Mouse (Mus musculus) T-helper 1 cell (primary cell): Measurements from ENCODE around the gene Slc16a8.

Experiments used
- in situ Hi-C: fragments of 300-600 bp; cut with MboI, MseI; formaldehyde crosslinking; loops from one replicate; pipeline ENCODE4 v1.15.1; 2025; ENCODE audit warnings: high pct_unique_total_duplicates

Gene Slc16a8

DNA sequence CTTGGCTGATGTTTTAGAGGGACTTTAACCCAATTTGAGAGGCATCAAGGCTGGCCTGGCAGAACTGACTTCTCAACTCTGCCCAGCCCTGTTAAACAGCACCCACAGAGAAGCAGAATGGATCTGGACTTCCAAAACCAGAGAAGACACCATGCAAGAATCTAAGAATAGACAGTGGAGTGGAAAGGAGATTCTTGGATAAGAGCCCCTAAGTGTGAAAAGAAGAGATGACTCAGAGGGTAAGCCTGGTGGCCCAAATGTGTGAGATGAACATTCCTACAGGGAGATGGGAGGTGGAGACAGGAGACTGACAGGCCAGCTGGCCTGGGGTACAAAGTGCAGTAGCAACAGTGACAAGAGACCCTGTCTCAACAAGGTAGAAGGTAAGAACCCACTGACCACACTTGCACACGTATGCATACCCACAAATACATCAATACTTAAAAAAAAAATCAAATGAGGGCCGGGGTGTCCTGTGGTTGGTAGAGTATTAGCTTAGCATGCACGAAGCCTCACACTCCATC is 8.3 kb upstream of the Slc16a8 start:
- in situ Hi-C loops = no loop called here

DNA sequence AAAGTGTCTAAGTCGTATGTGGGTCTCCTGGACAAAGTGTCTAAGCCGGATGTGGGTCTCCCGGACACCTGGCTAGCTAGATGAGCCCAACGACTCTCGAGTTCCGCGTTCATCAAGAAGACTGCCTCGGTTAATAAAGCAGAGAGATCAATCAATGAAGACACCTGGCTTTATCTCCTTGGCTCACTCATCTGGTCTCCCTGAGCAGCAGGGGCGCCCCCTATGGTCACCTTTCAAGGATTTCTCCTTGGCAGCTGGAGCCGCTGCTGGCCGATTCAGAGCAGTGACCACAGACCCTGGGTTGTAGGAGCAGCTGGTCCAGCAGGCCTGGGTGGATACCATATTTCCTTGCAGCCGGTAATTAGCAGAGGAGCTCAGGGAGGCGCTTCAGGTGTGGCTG is 7.8 kb upstream of the Slc16a8 start:
- in situ Hi-C loops = no loop called here

DNA sequence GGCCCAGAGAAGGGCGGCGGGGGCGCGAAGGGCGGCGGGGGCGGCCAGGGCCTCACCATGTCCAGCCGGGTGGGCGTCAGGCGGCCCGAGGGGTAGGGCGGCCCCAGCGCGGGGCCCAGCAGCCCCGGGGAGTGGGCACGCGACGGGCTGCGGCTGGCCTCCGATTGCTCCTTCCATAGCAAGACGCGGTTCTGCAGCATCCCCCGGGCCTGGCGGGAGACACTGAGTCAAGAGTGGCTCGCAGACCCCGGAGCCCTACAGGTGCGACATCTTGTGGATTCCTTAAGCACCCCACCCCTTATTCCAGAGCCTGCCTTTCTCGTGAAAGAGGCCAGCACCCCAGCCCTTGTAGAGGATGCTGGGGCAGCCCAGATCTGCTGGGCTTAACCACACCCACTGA is 7.2 kb upstream of the Slc16a8 start:
- in situ Hi-C loops = no loop called here

DNA sequence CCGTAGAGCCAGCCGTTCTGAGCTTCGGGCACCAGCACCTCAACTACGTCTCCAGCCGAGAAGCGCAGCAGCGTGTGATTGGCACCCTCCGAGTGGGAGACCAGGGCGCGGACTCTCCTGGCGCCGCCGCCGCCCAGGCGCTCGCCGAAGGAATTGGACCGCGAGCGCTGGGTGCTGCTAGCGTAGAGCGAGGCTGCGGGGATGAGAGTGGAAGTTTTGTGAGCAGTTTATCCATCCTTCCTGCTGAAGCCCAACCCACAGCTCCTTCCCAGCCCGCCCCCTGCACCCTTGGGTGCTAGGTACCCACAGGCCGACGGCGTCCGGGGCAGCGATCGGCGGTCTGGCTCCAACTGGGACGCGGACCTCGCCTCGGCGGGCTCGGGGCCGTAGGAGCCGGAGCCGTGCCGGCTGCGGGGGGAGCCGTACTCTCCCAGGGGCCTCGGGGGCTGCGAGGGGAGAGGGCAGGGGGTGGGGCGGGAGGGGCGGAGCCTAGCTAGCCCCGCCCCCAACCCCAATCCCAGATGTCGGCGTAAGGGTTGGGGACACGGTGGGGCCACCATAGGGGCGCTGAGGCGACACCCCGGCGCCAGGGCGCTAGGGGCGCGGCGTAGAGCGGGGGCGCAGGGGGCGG is 6.6 kb upstream of the Slc16a8 start:
- in situ Hi-C loops = no loop called here

DNA sequence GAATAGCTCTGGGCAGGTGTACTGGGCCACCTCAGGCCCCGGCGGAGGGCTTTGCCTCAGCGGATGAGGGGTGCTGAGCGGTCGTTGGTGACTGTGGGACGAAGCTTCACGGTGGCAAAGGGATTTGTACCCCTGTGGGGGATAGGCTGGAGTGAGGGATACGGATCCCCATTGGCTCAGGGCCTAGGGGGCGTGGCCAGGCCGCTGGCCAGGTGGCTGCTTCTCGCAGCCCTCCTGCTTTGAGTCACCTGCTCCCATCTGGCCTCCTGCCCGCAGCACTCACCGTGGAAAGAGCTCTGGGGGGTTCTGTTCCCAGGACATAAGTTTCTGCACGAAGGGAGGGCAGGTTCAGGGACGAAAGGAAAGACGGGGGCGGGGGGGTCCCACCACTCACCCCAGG is 4.0 kb upstream of the Slc16a8 start:
- in situ Hi-C loops = no loop called here

DNA sequence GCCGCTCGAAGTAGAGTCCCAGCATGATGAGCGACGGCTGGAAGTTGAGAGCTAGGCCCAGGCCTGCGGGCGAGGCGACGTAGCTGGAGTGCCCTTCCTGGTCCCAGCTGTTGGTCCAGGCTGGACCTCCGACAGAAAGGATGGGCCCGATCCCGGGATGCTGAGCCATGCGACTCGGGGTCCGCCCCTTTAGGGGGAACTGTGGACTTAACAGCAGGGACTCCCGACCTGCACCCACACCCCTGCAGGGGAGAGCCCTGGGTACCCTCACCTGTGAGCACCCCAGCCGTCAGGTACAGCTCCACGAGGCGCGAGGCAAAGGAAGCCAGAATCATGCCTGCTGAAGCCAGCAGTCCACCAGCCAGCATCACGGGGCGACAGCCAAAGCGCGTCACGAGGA is 2.0 kb downstream of the Slc16a8 start:
- in situ Hi-C loops = no loop called here

DNA sequence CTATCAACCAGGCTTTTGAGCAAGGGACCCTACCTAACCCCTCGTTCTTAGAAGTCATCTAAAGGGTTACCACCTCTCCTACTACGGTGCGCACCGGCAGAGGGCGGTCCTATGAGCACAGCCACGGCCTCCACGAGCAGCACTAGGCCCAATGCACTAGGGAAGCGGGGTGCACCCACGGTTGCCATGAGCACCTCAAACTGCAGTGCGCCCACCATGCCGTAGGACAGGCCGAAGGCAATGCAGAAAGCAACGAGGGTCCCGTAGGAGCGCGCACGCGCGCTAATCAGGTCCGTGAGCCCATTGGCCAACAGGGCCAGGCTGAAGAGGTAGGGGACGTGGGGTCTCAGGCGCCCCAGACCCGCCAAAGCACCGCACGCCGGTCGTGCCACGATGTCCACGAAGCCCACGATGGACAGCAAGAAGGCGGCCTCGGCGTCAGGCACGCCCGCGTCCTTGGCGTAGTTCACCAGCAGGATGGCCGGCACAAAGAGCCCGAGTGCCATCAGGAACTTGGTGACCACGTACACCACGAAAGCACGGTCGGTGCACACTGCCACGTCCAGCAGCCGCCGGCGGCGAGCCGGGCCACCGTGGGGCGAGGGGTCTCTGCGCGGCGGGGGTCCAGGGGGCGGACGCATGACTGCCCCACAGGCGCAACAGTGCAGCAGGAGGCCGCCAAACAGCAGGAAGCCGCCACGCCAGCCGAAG is 2.6 kb downstream of the Slc16a8 start:
- in situ Hi-C loops = no loop called here

DNA sequence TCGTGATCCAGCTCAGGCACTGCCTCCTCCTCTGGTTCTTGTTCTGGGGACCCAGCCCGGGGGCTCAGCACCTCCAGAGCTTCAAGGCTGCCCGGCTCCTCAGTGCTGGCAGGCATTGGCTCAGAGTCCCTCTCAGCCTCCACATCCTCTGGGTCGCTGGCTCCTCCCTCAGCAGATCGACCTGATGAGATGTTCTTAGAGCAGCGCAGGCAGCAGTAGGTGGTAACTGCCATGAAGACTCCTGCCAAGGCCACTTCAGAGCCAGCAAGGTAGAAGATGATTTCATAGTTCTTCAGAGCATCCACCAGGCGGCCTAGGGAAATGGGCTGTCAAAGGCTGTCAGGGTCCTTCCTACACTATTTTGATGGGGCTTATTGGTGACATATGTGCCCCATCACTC is 3.4 kb downstream of the Slc16a8 start:
- in situ Hi-C loops = no loop called here

DNA sequence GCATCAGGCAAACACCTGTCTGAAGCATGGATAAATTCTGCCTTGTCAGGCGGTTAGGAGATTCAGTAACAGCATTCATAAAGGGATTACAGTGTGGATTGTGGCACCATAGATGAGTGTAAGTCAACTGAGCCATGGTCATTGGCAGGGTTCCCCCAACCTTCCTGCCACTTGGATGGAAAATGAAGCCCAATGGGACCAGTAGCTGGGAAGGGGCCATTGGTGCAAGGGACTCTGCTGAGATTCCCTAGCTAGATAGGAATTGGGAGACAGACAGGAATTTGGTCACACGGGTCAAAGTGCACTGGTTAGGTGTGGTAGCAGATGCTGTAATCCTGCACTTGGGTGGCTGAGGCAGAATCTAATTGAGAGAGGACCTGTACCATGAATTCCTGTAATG is 4.3 kb downstream of the Slc16a8 start:
- in situ Hi-C loops = no loop called here

DNA sequence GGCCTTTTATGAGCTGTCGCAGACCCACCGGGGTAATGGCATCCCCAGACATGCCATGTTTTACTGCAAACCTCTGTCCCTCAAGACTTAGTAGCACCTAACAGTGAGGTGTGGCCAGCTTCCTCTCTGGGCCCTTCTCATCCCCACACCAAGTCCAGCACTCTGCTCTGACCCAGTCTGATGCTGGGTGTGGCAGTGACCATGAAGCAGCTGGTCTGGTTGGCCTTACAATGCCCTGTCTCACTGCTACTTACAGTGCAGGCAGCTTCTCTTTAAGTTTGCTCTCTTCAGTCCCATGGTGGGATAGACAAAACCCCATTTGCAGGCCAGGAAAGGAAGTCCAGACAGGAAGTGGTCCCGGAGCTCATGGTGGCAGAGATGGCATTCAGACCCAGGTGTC is 9.2 kb downstream of the Slc16a8 start:
- in situ Hi-C loops = no loop called here

DNA sequence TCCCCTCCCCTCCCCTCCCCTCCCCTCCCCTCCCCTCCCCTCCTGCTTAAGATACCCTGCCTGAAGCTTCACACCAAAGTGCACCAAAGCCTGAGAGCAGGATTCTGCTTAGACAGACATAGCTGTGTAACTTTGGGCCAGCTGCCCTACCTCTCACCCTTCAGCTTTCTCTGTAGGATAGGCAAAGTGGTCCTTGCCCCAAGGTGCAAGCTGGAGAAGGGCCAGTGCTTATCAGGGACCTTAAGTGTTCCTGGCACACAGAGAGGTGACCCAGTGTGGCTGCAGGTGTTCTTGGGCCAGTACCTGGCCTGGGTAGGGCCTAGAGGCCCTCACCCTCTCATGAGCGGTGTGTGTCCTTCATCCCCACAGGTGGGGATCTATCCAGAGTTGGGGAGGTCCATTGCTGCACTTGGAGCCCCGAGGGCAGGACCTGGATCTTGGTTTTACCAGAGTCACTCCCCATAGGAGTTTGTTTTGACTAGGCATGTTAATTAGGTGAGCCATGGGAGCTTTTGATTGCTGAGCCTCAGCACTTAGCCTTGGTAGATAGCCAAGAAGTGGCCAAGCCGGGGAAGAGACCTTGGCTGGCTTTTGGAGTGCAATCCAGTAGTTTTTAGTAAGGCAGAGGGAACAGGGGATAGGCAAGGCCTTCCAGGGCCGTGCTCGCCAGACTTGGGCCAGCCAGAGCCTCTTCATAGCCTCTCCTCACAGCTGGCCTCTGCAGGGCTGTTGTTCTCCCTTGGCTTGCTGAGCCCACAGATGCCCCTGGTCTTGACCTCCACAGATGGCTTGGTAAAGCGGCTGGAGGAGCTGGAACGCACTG is 10.3 kb downstream of the Slc16a8 start:
- in situ Hi-C loops = no loop called here

DNA sequence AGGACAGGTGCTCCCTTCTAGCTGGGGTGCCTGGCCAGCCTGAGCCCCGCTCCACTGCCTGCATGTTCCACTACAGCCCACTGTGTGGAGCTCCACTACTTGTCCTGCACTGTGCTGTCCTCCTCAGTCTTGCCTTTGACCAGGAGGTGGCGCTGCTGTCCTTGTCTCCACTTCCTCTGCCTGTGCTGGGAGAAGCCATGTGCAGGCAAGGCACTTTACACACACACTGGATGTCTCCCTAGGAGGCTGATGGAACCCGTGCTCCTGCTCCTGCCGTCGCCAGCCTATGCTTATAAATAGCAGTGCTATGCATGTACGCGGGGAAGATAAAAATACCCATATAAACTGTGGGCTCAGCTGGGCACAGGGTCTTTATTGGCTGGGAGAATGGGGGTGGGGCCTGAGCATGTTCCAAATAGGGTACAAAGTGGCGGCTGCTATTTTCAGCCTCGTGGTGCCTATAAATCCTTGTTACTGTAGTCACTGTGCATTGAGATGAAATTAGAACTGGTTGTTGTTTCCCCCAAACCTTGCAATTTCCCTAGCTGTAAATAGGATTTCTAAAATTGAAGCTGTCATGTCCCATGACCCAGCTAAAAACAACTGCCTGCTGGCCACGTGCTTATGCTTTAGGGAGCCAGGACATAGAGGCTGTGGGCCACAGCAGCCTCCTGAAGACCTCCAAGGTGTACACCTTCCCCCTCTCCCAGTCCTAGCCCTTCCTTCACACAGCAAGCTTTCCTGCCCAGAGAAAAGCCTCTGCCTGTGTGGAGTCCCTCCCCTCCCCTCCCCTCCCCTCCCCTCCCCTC is 11.1 kb downstream of the Slc16a8 start:
- in situ Hi-C loops = no loop called here

DNA sequence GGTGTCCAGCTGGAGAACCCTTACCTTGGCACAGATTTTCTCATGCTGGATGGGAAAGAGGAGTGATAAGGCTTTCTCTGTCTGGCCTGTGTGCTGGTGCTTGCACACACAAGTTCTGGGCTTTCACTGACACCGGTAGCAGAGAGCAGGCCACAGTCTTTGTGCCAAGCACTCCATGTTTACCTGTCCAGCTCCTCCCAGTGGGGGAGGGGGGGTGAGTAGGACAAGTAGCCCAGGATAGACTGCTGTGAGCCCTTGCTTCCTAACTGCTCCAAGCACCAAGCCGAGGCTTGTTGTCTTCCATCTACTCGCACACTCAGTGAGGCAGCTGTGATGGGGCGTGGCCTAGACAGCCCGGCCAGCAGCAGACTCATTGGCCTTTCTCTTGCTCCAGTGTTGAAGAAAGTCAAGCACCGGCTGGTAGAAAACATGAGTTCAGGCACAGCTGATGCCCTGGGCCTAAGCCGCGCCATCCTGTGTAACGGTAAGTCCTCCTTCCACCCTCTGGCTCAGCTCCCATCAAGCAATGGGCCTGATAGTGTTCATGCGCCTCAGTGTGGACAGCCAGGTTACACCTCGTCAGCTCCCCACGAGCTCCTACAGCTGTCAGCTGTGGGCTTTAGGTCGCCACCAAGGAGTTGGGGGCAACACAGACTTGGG is 11.9 kb downstream of the Slc16a8 start:
- in situ Hi-C loops = no loop called here

DNA sequence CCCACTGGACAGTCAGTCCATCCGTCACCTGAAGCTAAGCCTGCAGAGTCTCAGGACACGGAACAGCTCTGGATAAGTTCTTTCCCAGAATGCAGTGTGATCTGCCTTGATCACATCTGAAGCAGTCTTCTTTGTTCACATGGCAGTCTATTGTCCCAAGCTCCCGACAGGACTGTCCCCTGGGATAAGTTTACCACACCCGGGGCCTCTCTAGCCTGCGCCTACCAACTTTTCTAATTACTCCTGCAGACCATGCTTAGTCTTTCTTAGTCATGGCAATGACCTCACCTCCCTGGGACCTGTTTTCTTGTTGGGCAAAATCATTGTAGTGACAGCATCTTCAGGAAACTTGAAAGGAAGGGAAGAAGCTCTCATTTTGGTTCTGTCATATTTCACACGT is 16.5 kb downstream of the Slc16a8 start:
- in situ Hi-C loops = no loop called here

DNA sequence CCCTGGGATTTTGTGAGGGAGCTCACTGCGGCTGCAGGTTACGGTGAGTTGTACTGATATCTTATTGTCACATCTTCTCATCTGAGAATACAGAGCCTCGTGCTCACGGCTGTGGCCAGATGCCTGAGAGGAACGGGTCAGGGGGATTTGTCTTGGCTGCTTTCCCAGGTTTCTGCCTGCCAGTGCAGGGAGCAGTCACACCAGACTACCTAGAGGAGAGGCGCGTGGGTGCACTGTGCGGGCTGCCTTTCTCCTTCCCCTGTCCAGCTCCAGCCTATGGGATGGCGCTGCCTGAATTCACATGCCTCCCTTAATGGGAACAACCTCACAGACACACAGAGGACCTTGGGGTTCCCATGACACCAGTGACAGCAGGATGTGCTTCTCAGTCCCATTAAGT is 19.3 kb downstream of the Slc16a8 start:
- in situ Hi-C loops = no loop called here

DNA sequence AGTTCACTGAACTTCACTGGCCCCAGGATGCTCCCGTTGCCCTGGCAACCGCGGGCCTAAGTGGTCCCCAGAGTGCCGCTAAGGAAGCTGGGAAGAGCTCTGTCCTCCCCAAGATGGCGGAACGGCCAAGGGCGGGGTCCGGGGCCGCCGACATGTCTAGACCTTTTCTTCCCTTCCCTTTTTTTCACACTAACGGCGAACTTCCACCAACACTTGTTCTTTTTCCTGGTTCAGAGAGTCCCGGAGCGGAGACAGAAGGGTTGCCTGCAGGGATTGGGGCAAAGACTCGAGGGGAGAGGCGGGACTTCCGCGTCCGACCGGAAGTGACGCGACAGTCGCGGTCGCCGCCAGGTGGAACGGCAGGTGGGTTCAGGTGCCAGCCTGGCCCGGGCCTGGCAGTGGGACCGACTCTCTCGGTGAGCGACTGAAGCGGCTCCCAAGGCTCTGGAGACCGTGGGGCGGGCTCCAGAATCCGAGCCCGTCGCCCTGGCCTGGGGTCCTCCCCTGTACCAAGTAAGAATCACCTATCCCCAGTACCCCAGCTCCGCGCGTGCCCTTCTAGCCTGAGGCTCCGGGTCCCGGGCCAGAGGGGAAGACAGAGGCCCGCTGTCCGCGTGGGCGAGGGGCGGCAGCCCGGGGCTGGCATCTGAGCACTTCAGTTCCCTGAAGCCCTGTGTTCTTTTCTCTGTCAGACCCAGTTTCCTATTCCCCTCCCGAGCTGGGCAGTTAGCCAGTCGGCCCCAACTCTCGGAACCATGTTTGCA is 25.3 kb downstream of the Slc16a8 start, which contains the start of the genes Pick1 and Gm49486:
Gene Pick1 (plus strand): TSS at position 116 of the 764 bp plus-strand sequence.
Gene Gm49486 (plus strand): TSS at position 334 of the 764 bp plus-strand sequence.
- in situ Hi-C loops = loop anchor here (10.0 kb wide), 1 partner anchor 236 kb away; no protein-coding TSS in a partner anchor

DNA sequence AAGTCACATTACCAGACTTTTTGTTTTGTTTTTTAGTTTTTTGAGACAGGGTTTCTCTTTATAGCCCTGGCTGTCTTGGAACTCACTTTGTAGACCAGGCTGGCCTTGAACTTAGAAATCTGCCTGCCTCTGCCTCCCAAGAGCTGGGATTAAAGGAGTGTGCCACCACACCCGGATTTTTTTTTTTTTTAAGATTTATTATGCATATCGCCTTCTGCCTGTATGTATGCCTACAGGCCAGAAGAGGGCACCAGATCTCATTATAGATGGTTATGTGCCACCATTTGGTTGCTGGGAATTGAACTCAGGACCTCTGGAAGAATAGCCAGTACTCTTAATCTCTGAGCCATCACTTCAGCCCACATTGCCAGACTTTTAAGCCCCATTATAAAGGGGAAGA is 28.8 kb downstream of the Slc16a8 start:
- in situ Hi-C loops = loop anchor here (10.0 kb wide), 1 partner anchor 239 kb away; no protein-coding TSS in a partner anchor

DNA sequence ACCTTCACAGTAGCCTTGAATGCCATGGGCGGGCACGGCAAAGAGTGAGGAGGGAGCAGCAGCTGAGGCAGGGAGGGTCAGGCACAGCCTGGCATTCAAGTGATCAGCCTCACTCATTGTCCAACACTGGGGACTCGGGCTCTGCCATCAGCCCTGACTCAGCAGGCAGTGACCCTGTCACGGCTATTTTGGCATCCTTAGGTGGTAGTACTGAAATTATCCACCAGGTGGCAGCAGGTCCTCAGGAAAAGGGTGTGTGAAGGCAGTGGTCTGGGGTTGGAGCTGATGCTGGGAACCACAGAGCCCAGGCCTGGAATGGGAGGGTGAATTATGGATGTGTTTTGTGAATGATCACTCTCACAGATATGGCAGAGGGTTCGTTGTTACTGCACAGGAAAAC is 29.9 kb downstream of the Slc16a8 start:
- in situ Hi-C loops = loop anchor here (10.0 kb wide), 1 partner anchor 240 kb away; no protein-coding TSS in a partner anchor

DNA sequence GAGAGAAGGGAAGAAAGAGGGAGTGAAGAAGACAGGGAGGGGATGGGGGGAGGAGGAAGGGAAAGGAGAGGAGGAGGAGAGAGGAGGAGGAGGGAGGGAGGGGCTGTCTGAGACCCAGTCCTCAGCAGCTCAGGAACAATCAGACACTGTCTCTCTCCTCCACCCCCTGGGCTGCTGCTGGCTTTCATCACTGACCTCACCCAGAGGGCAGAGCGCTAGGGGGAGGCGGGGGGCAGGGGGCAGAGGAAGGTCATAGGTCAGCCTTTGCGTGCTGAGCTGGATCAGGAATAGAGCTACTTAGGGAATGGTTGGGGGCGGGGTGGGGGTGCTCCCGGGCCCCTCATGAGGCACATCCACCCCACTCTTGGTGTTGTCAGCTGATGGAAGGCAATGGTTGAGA is 30.9 kb downstream of the Slc16a8 start:
- in situ Hi-C loops = loop anchor here (10.0 kb wide), 1 partner anchor 241 kb away; no protein-coding TSS in a partner anchor

DNA sequence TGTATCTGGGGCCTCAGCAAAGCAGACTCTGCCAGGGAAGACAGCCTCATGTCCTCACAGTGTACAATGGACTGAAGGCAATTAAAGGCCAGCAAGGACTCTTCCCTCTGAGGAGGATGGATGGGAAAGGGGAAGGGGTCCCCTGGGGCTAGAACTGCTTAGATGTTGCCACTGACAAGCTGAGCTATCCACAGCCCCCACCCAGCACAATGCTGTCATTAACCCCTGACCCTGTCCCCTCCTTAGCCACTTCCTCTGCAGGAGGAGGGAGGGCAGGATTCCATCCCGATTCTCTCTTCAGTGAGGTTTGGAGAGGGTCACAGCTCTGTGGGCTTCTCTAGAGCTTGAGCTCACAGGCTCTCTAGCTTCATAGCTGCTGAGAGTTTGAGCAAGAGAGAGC is 35.0 kb downstream of the Slc16a8 start:
- in situ Hi-C loops = no loop called here
